Mouse (Mus musculus) retina, adult 2 months (tissue): ENCODE measurements at regions not wholly inside any gene's neighbourhood (a gene's known extent, or its start where the extent isn't known, plus 50 kb on each side); places are given as distances from the start of the nearest gene placed in this dataset.

Experiments
- DNase-seq: peaks from one replicate; pipeline ENCODE4 v3.0.0-alpha.2; 2012; ENCODE audit warnings: low read depth, low spot score

GRCm38 (mm10) chr16:62681880-62682279 is 104.7 kb downstream of the Nsun3 start:
- no peak for DNase-seq

- no peak for DNase-seq
These were observed 109.8 kb downstream of the Nsun3 start for GRCm38 (mm10) chr16:62676815-62677214.

GRCm38 (mm10) chr16:62657383-62657782 is 129.2 kb downstream of the Nsun3 start:
- DNase-seq: no peak

- no peak for DNase-seq
These were observed 132.2 kb downstream of the Nsun3 start for GRCm38 (mm10) chr16:62654436-62654835.

GRCm38 (mm10) chr16:62653817-62654216 is 132.8 kb downstream of the Nsun3 start:
- no peak for DNase-seq

- DNase-seq: no peak
These were observed 133.7 kb downstream of the Nsun3 start for GRCm38 (mm10) chr16:62652769-62653465.

GRCm38 (mm10) chr16:62650856-62651255 is 135.8 kb downstream of the Nsun3 start:
- DNase-seq: no peak

- no peak for DNase-seq
These were observed 138.3 kb downstream of the Nsun3 start for GRCm38 (mm10) chr16:62648326-62648725.

- no peak for DNase-seq
These were observed 140.5 kb downstream of the Nsun3 start for GRCm38 (mm10) chr16:62646113-62646512.

- DNase-seq: no peak
These were observed 143.7 kb downstream of the Nsun3 start for GRCm38 (mm10) chr16:62642859-62643403.

- no peak for DNase-seq
These were observed 162.7 kb downstream of the Nsun3 start for GRCm38 (mm10) chr16:62623938-62624337.

- DNase-seq: no peak
These were observed 175.7 kb downstream of the Nsun3 start for GRCm38 (mm10) chr16:62610873-62611272.

- no peak for DNase-seq
These were observed 178.0 kb downstream of the Nsun3 start for GRCm38 (mm10) chr16:62608617-62609016.

GRCm38 (mm10) chr16:62605920-62606319 is 180.7 kb downstream of the Nsun3 start:
- DNase-seq: no peak

- DNase-seq: peak; percentile 16
These were observed 224.6 kb downstream of the Nsun3 start for GRCm38 (mm10) chr16:62562051-62562450.

- DNase-seq: no peak
These were observed 243.5 kb downstream of the Nsun3 start for GRCm38 (mm10) chr16:62543156-62543555.

GRCm38 (mm10) chr16:62537730-62538479 is 248.7 kb downstream of the Nsun3 start:
- no peak for DNase-seq

- no peak for DNase-seq
These were observed 277.3 kb downstream of the Nsun3 start for GRCm38 (mm10) chr16:62509321-62509720.

- peak; percentile 15 for DNase-seq
These were observed 279.7 kb downstream of the Nsun3 start for GRCm38 (mm10) chr16:62506725-62507482.

GRCm38 (mm10) chr16:62500870-62501269 is 285.7 kb downstream of the Nsun3 start:
- DNase-seq: no peak

GRCm38 (mm10) chr16:62500334-62500733 is 286.3 kb downstream of the Nsun3 start:
- no peak for DNase-seq

GRCm38 (mm10) chr16:62498761-62499160 is 287.9 kb downstream of the Nsun3 start:
- no peak for DNase-seq
